In the genomic region with DNA sequence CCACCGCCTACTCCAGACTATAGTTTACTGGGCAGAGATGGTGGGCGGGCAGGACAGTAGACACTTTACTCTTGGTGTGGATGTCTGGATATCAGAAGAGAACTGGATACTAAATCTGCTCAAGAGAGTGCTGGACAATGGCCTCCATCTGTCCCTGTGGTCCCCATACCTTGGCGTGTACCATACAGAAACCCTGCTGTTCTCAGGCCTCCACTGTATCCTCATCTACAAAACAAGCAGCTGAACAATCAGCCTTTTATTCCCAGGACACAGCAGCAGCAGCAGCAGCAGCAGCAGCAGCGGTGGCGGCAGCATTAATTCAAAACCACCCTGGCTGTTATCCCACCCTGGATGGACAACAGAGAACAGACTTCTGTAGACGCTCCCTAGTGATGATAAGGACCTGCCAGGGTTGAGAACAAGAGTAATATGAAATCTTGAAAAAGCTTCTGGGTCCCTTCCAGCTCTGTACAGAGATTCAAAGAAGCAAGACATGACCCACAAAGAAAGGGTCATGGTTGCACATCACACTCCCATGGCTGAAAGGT, we compare ENCODE assay signal across 22 mouse cellular contexts.
A peak's percentile ranks its signal among the peaks of the same experiment; 100 is the strongest.
DNase-seq lines count a peak whose midpoint lies in the region; ATAC-seq and TF ChIP-seq lines count a peak whose summit lies in the region.
"Had no signal": no experiment of that assay in that cellular context is flagged by ENCODE, and none has a peak within 500 bp of the region (broad histone marks: within the 10 kb centered on the region; RNA-seq: fewer than 3 reads in every experiment).

No protein-coding gene starts in this region.

- peak; percentile 4 for DNase-seq in adrenal gland, postnatal 10 days
- DNase-seq in adrenal gland, postnatal 25 days = no peak
- peak; percentile 16 for DNase-seq in heart, postnatal 4 days
- no peak for DNase-seq in heart, embryonic 10.5 days (ENCODE audit: low spot score)
- DNase-seq in neural tube, embryonic 10.5 days (ENCODE audit: extremely low spot score, low spot score) = no peak
- DNase-seq in forebrain, postnatal 0 days = no peak
- DNase-seq: cerebellum, postnatal 14 days; gastrocnemius, postnatal 25 days; kidney, adult 11 months; layer of hippocampus, adult 9-11 months; liver, embryonic 13.5 days; thymus, postnatal 4 days had no signal

- H3K4me2 ChIP-seq in neural tube, embryonic 13.5 days = no peak overlapping the region
- H3K4me2 ChIP-seq in forebrain, postnatal 0 days (ENCODE audit: low read depth) = no peak overlapping the region
- H3K4me2 ChIP-seq: heart, embryonic 15.5 days; hindbrain, embryonic 15.5 days; liver, embryonic 13.5 days had no signal

- TF ChIP-seq CTCF in forebrain, postnatal 0 days (IDR thresholded peaks at IDR 0.05; ENCODE audit: low read depth) = no peak

- ATAC-seq in neural tube, embryonic 13.5 days (ENCODE audit: low read depth) = no peak
- ATAC-seq in forebrain, postnatal 0 days = no peak
- no peak for ATAC-seq in granulocyte monocyte progenitor cell, adult 5-6 weeks (replicated peaks; ENCODE audit: poor library complexity, severe bottlenecking)
- ATAC-seq: CD4-positive, CD25-positive, alpha-beta regulatory T cell, adult 4 months had no signal

- H3K27ac ChIP-seq in heart, embryonic 10.5 days = no peak overlapping the region
- peak overlapping the region; percentile 61 for H3K27ac ChIP-seq in neural tube, embryonic 13.5 days (replicated peaks)
- H3K27ac ChIP-seq in forebrain, postnatal 0 days (ENCODE audit: low read depth, low read length) = 0 out of 2 replicates have a peak overlapping the region, but pooled peaks have one; percentile 30
- H3K27ac ChIP-seq: heart, embryonic 15.5 days; hindbrain, embryonic 15.5 days; kidney, postnatal 0 days; liver, embryonic 13.5 days; stomach, postnatal 0 days had no signal

- no peaks in the 10 kb centered on the region for H3K9me3 ChIP-seq in heart, embryonic 10.5 days
- no peaks in the 10 kb centered on the region for H3K9me3 ChIP-seq in neural tube, embryonic 13.5 days
- H3K9me3 ChIP-seq in forebrain, postnatal 0 days (ENCODE audit: low read length) = no peaks in the 10 kb centered on the region
- H3K9me3 ChIP-seq: heart, embryonic 15.5 days; hindbrain, embryonic 15.5 days; liver, embryonic 13.5 days had no signal

- no peak overlapping the region for H3K4me3 ChIP-seq in heart, embryonic 10.5 days
- H3K4me3 ChIP-seq in neural tube, embryonic 13.5 days = no peak overlapping the region
- no peak overlapping the region for H3K4me3 ChIP-seq in forebrain, postnatal 0 days (ENCODE audit: low read depth, low read length)
- H3K4me3 ChIP-seq: erythroblast, embryonic 14.5 days; heart, embryonic 15.5 days; hindbrain, embryonic 15.5 days; liver, embryonic 13.5 days; myocyte had no signal

- 63% methylated on average over 6 of the region's 6 CpGs for WGBS in heart, embryonic 10.5 days
- 50% methylated on average over 6 of the region's 6 CpGs for WGBS in neural tube, embryonic 13.5 days
- 38% methylated on average over 6 of the region's 6 CpGs for WGBS in forebrain, postnatal 0 days

- 0 out of 2 replicates have a peak, but pooled peaks cover 4% of the 10 kb centered on the region for H3K4me1 ChIP-seq in heart, embryonic 10.5 days
- H3K4me1 ChIP-seq in neural tube, embryonic 13.5 days (replicated peaks) = peaks cover 13% of the 10 kb centered on the region
- peaks cover 11% of the 10 kb centered on the region for H3K4me1 ChIP-seq in forebrain, postnatal 0 days (ENCODE audit: insufficient read depth)
- H3K4me1 ChIP-seq: heart, embryonic 15.5 days; liver, embryonic 13.5 days had no signal

- H3K9ac ChIP-seq in neural tube, embryonic 13.5 days = no peak overlapping the region
- no peak overlapping the region for H3K9ac ChIP-seq in forebrain, postnatal 0 days
- H3K9ac ChIP-seq: heart, embryonic 15.5 days; hindbrain, embryonic 15.5 days; liver, embryonic 13.5 days had no signal

- H3K36me3 ChIP-seq in heart, embryonic 10.5 days = no peaks in the 10 kb centered on the region
- no peaks in the 10 kb centered on the region for H3K36me3 ChIP-seq in neural tube, embryonic 13.5 days
- H3K36me3 ChIP-seq in forebrain, postnatal 0 days (ENCODE audit: insufficient read depth) = no peaks in the 10 kb centered on the region
- H3K36me3 ChIP-seq: G1E; heart, embryonic 15.5 days; hindbrain, embryonic 15.5 days; liver, embryonic 13.5 days had no signal

- H3K27me3 ChIP-seq in heart, embryonic 10.5 days (ENCODE audit: insufficient read depth, poor library complexity, severe bottlenecking) = no peaks in the 10 kb centered on the region
- no peaks in the 10 kb centered on the region for H3K27me3 ChIP-seq in neural tube, embryonic 13.5 days
- H3K27me3 ChIP-seq in forebrain, postnatal 0 days (ENCODE audit: insufficient read depth, low read length) = no peaks in the 10 kb centered on the region
- H3K27me3 ChIP-seq: hindbrain, embryonic 15.5 days; liver, embryonic 13.5 days had no signal

Comparison
In these comparisons a context has a peak if more than half of its experiments do, and no peak if none do; other contexts are left out.
1. DNase-seq: peak in adrenal gland, postnatal 10 days (single experiment) and heart, postnatal 4 days (single experiment); none in adrenal gland, postnatal 25 days (single experiment), heart, embryonic 10.5 days (single experiment), neural tube, embryonic 10.5 days (single experiment) and forebrain, postnatal 0 days (single experiment).